Mouse (Mus musculus) kidney, embryonic 15.5 days (tissue): ENCODE measurements around the gene E2f3. TPM values are rescaled to one million over a fixed set of nuclear protein-coding genes. Genes with fewer than 3 reads are reported as not detected.

Experiments used
- ATAC-seq: fragments of 200-750 bp; cut with Nextera tagmentation; replicated peaks from 2 replicates; pipeline ENCODE4 v1.8.0; 2017; ENCODE audit warnings: moderate TSS enrichment; ENCODE audit not compliant: low FRiP score
- H3K27ac ChIP-seq: fragments of 300-500 bp; sonication (generic); 2 replicates; pipeline ENCODE4 v1.5.1; 2015; ENCODE audit warnings: mild to moderate bottlenecking, inconsistent platforms
- H3K27me3 ChIP-seq: fragments of 300-500 bp; sonication (generic); 2 replicates; pipeline ENCODE4 v1.6.1; 2015; ENCODE audit warnings: inconsistent platforms
- H3K36me3 ChIP-seq: fragments of 300-500 bp; sonication (generic); 2 replicates; pipeline ENCODE4 v1.6.1; 2015; ENCODE audit warnings: inconsistent platforms
- H3K4me1 ChIP-seq: fragments of 300-500 bp; sonication (generic); 2 replicates; pipeline ENCODE4 v1.6.1; 2015; ENCODE audit warnings: inconsistent platforms
- H3K4me2 ChIP-seq: fragments of 300-500 bp; sonication (generic); 2 replicates; pipeline ENCODE4 v1.6.1; 2015; ENCODE audit warnings: moderate library complexity, mild to moderate bottlenecking, inconsistent platforms
- H3K4me3 ChIP-seq: fragments of 300-500 bp; sonication (generic); replicated peaks from 2 replicates; pipeline ENCODE4 v1.5.1; 2015; ENCODE audit warnings: mild to moderate bottlenecking, inconsistent platforms
- H3K9ac ChIP-seq: fragments of 300-500 bp; sonication (generic); 2 replicates; pipeline ENCODE4 v1.6.1; 2015; ENCODE audit warnings: mild to moderate bottlenecking, inconsistent platforms
- H3K9me3 ChIP-seq: fragments of 300-500 bp; sonication (generic); replicated peaks from 2 replicates; pipeline ENCODE4 v1.6.1; 2016; ENCODE audit warnings: inconsistent platforms
- WGBS: fragments of 180-500 bp; shearing (Covaris S2); methylation state at CpG from one replicate; pipeline ENCODE4 v1.1.7; 2015; ENCODE audit warnings: mixed read lengths; 5-methylcytosine and 5-hydroxymethylcytosine counted together
- polyA plus RNA-seq: library from polyadenylated mRNA; unstranded; fragments of >200 nt; fragmentation: Nextera tagmentation; extraction: Ambion mirVana; gene quantifications from 2 replicates; pipeline ENCODE4 v1.2.1, GENCODE M21; 2015

E2f3 gene
- polyA plus RNA-seq, 1 experiment from 2014 or later = 14.6 TPM

- WGBS = 91% methylated on average over 8 of the region's 8 CpGs
- no peak overlapping the region for H3K9ac ChIP-seq
- no peak overlapping the region for H3K27ac ChIP-seq
- no peak overlapping the region for H3K4me2 ChIP-seq
- no peak for ATAC-seq
- H3K9me3 ChIP-seq = no peaks in the 10 kb centered on the region
- H3K36me3 ChIP-seq = peaks cover 23% of the 10 kb centered on the region
- no peak overlapping the region for H3K4me3 ChIP-seq
- peaks cover 7% of the 10 kb centered on the region; the same call in 1 of the 2 replicates for H3K4me1 ChIP-seq
- H3K27me3 ChIP-seq = no peaks in the 10 kb centered on the region
Measured at GRCm38 (mm10) chr13:29946045-29946444, 39.8 kb downstream of the E2f3 start.

GRCm38 (mm10) chr13:29944915-29945570 lies 40.8 kb downstream of the E2f3 start:
- WGBS = 55% methylated on average over 9 of the region's 9 CpGs

GRCm38 (mm10) chr13:29944493-29944892 lies 41.4 kb downstream of the E2f3 start:
- WGBS = 62% methylated on average over 8 of the region's 8 CpGs
- Histone ChIP-seq H3K4me2 (no peak overlapping the region), H3K9me3 (no peaks in the 10 kb centered on the region), H3K27me3 (no peaks in the 10 kb centered on the region), H3K4me3 (no peak overlapping the region), H3K9ac (no peak overlapping the region), H3K36me3 (peaks cover 20% of the 10 kb centered on the region), H3K4me1 (peaks cover 20% of the 10 kb centered on the region; the same call in 1 of the 2 replicates), H3K27ac (peak overlapping the region; percentile 41; the same call in 1 of the 2 replicates)
- ATAC-seq = peak; percentile 43; the same call in 1 of the 2 replicates

More at GRCm38 (mm10) chr13:29944915-29945570, 40.8 kb downstream of the E2f3 start:
- Histone ChIP-seq H3K9ac (no peak overlapping the region), H3K4me2 (no peak overlapping the region), H3K27ac (peak overlapping the region; percentile 41; the same call in 1 of the 2 replicates), H3K9me3 (no peaks in the 10 kb centered on the region), H3K4me3 (no peak overlapping the region), H3K27me3 (no peaks in the 10 kb centered on the region), H3K4me1 (peaks cover 15% of the 10 kb centered on the region; the same call in 1 of the 2 replicates), H3K36me3 (peaks cover 24% of the 10 kb centered on the region)
- ATAC-seq = no peak

GRCm38 (mm10) chr13:29943541-29944039 lies 42.3 kb downstream of the E2f3 start:
- no peaks in the 10 kb centered on the region for H3K9me3 ChIP-seq
- H3K9ac ChIP-seq = no peak overlapping the region
- WGBS = 86% methylated on average over 3 of the region's 3 CpGs
- no peaks in the 10 kb centered on the region for H3K27me3 ChIP-seq
- H3K4me2 ChIP-seq = no peak overlapping the region
- H3K4me3 ChIP-seq = no peak overlapping the region
- H3K4me1 ChIP-seq = peaks cover 28% of the 10 kb centered on the region; the same call in 1 of the 2 replicates
- peaks cover 18% of the 10 kb centered on the region for H3K36me3 ChIP-seq
- H3K27ac ChIP-seq = no peak overlapping the region
- no peak for ATAC-seq

- no peak for ATAC-seq
- Histone ChIP-seq H3K9me3 (no peaks in the 10 kb centered on the region; the same call in 1 of the 2 replicates), H3K36me3 (peaks cover 37% of the 10 kb centered on the region), H3K9ac (no peak overlapping the region), H3K4me1 (peaks cover 24% of the 10 kb centered on the region; the same call in 1 of the 2 replicates), H3K27ac (0 out of 2 replicates have a peak overlapping the region, but pooled peaks have one; percentile 27), H3K4me2 (no peak overlapping the region), H3K27me3 (no peaks in the 10 kb centered on the region), H3K4me3 (no peak overlapping the region)
- 69% methylated on average over 7 of the region's 7 CpGs for WGBS
Measured at GRCm38 (mm10) chr13:29940071-29940470, 45.8 kb downstream of the E2f3 start.

- H3K27me3 ChIP-seq = no peaks in the 10 kb centered on the region
- H3K9ac ChIP-seq = no peak overlapping the region
- H3K4me1 ChIP-seq = peaks cover 21% of the 10 kb centered on the region; the same call in 1 of the 2 replicates
- no peak overlapping the region for H3K4me3 ChIP-seq
- H3K9me3 ChIP-seq = no peaks in the 10 kb centered on the region; the same call in 1 of the 2 replicates
- peaks cover 37% of the 10 kb centered on the region for H3K36me3 ChIP-seq
- WGBS = 66% methylated on average over 4 of the region's 4 CpGs
- no peak overlapping the region for H3K4me2 ChIP-seq
- no peak for ATAC-seq
- H3K27ac ChIP-seq = no peak overlapping the region
Measured at GRCm38 (mm10) chr13:29939399-29939798, 46.5 kb downstream of the E2f3 start.

DNA sequence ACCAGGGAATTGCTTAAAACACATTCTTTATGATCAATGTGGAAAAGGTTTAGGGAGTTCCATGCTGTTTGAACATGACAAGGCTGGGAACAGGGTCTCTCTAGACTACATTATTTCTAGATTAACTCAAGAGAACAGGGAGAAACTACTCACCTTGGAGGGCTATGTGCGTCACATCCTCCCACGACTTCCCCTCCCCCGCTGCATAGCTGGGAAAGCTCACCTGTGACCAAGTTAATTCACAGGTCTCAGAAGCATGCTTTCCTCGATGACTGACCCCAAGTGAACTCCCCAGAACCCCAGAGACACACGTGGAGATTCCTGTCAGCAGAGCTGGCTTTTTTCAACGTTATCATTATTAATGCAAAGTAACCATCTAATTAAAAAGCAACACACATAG lies 47.1 kb downstream of the E2f3 start:
- H3K36me3 ChIP-seq = peaks cover 37% of the 10 kb centered on the region
- no peak overlapping the region for H3K9ac ChIP-seq
- H3K4me3 ChIP-seq = no peak overlapping the region
- ATAC-seq = 0 out of 2 replicates have a peak, but pooled peaks have one; percentile 20
- H3K27ac ChIP-seq = 0 out of 2 replicates have a peak overlapping the region, but pooled peaks have one; percentile 1
- H3K27me3 ChIP-seq = no peaks in the 10 kb centered on the region
- 59% methylated on average over 6 of the region's 6 CpGs for WGBS
- H3K4me2 ChIP-seq = no peak overlapping the region
- peaks cover 21% of the 10 kb centered on the region; the same call in 1 of the 2 replicates for H3K4me1 ChIP-seq
- H3K9me3 ChIP-seq = no peaks in the 10 kb centered on the region; the same call in 1 of the 2 replicates

DNA sequence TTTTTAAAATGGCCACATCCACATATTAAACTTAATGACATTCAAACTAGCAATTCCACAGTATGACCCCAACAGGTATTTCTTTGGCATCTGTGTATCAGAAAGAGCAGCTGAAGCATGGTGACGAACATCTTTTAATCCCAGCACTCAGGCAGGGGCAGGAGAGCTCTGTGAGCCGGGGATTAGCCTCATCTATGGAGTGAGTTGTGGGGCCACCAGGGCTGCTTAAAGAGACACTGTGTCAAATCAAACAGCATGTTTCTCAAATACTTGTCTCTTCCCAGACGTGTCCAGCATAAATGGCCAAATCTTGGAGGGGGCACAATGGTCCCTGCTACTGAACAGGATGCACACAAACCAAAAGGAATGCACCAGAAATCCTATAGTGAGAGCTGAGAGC lies 59.7 kb downstream of the E2f3 start:
- peaks cover 18% of the 10 kb centered on the region; the same call in 1 of the 2 replicates for H3K36me3 ChIP-seq
- no peak for ATAC-seq
- no peak overlapping the region for H3K9ac ChIP-seq
- no peaks in the 10 kb centered on the region for H3K27me3 ChIP-seq
- no peak overlapping the region for H3K4me2 ChIP-seq
- 80% methylated on average over 3 of the region's 3 CpGs for WGBS
- peak overlapping the region; percentile 75 for H3K27ac ChIP-seq
- H3K4me3 ChIP-seq = no peak overlapping the region
- no peaks in the 10 kb centered on the region for H3K9me3 ChIP-seq
- 0 out of 2 replicates have a peak, but pooled peaks cover 8% of the 10 kb centered on the region for H3K4me1 ChIP-seq

DNA sequence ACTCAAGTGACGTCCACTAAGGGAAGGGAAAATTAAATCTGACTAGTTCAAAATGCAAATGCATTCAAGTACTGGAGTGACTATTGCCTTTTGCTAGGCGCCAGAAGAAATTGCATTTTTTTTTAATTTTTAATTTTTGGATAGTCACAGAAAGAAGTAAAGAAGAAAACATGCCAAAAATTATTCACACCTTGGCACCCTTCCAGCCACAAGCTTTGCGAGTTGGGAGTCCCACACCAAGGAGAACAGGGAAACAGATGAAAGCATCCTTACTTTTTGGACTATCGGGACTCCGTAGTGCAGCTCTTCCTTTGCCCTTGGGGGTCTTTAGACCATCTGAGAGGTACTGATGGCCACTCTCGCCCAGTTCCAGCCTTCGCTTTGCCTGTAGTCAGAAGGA lies 66.0 kb downstream of the E2f3 start:
- ATAC-seq = no peak
- 90% methylated on average over 7 of the region's 7 CpGs for WGBS
- peaks cover 60% of the 10 kb centered on the region for H3K36me3 ChIP-seq

DNA sequence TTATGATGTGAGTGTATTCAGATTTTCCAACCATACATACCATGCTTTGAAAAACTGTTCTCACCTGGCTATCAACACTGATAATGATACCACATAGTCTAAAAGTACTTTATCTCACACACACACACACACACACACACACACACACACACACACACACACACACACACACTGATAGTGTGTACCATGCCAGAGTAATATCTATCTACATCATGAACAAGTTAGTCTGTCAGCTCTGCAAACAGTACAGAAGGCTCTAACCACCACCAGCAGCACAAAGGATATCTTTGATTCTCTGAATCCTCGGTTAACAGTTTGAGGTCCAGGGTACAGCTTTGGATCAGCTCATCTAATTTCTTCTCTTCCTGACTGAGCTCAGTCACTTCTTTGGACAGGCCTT lies 69.3 kb downstream of the E2f3 start:
- no peak overlapping the region for H3K4me3 ChIP-seq
- H3K4me2 ChIP-seq = no peak overlapping the region
- no peaks in the 10 kb centered on the region for H3K27me3 ChIP-seq
- H3K36me3 ChIP-seq = peaks cover 84% of the 10 kb centered on the region
- no peaks in the 10 kb centered on the region for H3K4me1 ChIP-seq
- 69% methylated on average over 1 of the region's 1 CpGs for WGBS
- ATAC-seq = no peak
- H3K9me3 ChIP-seq = no peaks in the 10 kb centered on the region
- no peak overlapping the region for H3K9ac ChIP-seq
- H3K27ac ChIP-seq = no peak overlapping the region

More for the DNA sequence above, 66.0 kb downstream of the E2f3 start:
- Histone ChIP-seq H3K4me2 (no peak overlapping the region), H3K4me1 (no peaks in the 10 kb centered on the region), H3K27me3 (no peaks in the 10 kb centered on the region), H3K4me3 (no peak overlapping the region), H3K27ac (no peak overlapping the region), H3K9me3 (no peaks in the 10 kb centered on the region), H3K9ac (no peak overlapping the region)

DNA sequence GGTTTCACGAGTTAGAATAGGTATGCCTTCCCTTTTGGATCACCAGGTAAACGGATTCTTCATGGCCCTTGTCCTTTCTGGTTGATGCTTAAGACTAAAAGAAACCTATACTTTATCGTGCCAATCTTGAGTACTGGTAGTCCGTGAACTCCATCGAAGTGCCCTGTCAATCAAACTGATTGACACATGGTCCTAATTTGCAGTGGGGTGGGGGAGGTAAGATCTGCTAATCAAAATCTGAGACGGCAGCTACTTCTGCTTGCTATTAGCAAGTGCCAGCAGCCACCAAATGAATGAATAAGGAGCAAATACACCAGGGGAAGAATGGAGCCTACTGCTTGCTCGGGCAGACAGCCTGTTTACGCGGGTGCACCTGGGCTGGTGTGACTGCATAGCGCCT lies 72.3 kb downstream of the E2f3 start:
- Histone ChIP-seq H3K36me3 (peaks cover 96% of the 10 kb centered on the region), H3K27me3 (no peaks in the 10 kb centered on the region), H3K9ac (no peak overlapping the region), H3K4me1 (no peaks in the 10 kb centered on the region), H3K27ac (no peak overlapping the region), H3K4me2 (no peak overlapping the region), H3K9me3 (no peaks in the 10 kb centered on the region), H3K4me3 (no peak overlapping the region)
- WGBS = 92% methylated on average over 10 of the region's 10 CpGs
- no peak for ATAC-seq

- H3K27me3 ChIP-seq = no peaks in the 10 kb centered on the region
- H3K36me3 ChIP-seq = peaks cover 96% of the 10 kb centered on the region
- H3K27ac ChIP-seq = no peak overlapping the region
- 91% methylated on average over 10 of the region's 10 CpGs for WGBS
- ATAC-seq = no peak
- H3K9ac ChIP-seq = no peak overlapping the region
- no peak overlapping the region for H3K4me3 ChIP-seq
- H3K9me3 ChIP-seq = no peaks in the 10 kb centered on the region
- H3K4me2 ChIP-seq = no peak overlapping the region
- no peaks in the 10 kb centered on the region for H3K4me1 ChIP-seq
Measured at GRCm38 (mm10) chr13:29913061-29913460, 72.8 kb downstream of the E2f3 start.
